Mouse (Mus musculus) CH12.LX (cell line): Measurements from ENCODE around the gene Fam205c. TPM values are rescaled to one million over a fixed set of nuclear protein-coding genes. Genes with fewer than 3 reads are reported as not detected.

Source experiments
- DNase-seq: peaks from one replicate; pipeline ENCODE4 v3.0.0-alpha.2; 2013; ENCODE audit errors: extremely low read depth
- H3K27ac ChIP-seq: 2 replicates; pipeline ENCODE4 v1.5.1; 2012; ENCODE audit warnings: low read depth, mild to moderate bottlenecking, control low read depth, moderate library complexity; ENCODE audit not compliant: insufficient read depth
- H3K27me3 ChIP-seq: replicated peaks from 2 replicates; pipeline ENCODE3; 2012; ENCODE audit warnings: inconsistent platforms
- H3K36me3 ChIP-seq, 2 experiments: replicated peaks in 1 of 2; 2 replicates each; pipeline versions ENCODE3 to v1.6.1; 2012; ENCODE audit warnings: inconsistent platforms in 1 of 2, low read length in 1 of 2, mild to moderate bottlenecking in 1 of 2, mixed read lengths in 1 of 2, moderate library complexity in 1 of 2; ENCODE audit not compliant: control insufficient read depth in 1 of 2, insufficient read depth in 1 of 2
- H3K4me1 ChIP-seq, 2 experiments: 2 replicates each; pipeline ENCODE4 v1.6.1; 2012; ENCODE audit warnings: inconsistent platforms in 1 of 2, moderate library complexity in 1 of 2; ENCODE audit not compliant: insufficient read depth in 2 of 2, control insufficient read depth in 1 of 2
- H3K4me2 ChIP-seq: 2 replicates; pipeline ENCODE4 v1.6.1; 2012; ENCODE audit warnings: low read depth, mild to moderate bottlenecking, control low read depth; ENCODE audit not compliant: poor library complexity, insufficient read depth, severe bottlenecking
- H3K4me3 ChIP-seq, 3 experiments: fragments of 150-350 bp in 1 of 3; sonication (generic) in 1 of 3; replicated peaks in 1 of 3; 2 replicates each; pipeline versions ENCODE3 to v1.5.1; 2011 to 2012; ENCODE audit warnings: low read depth in 2 of 3, low read length in 2 of 3, mild to moderate bottlenecking in 2 of 3, moderate library complexity in 2 of 3, control low read depth in 1 of 3, improper control_type of control experiment in 1 of 3, inconsistent platforms in 1 of 3, mixed read lengths in 1 of 3; ENCODE audit not compliant: poor library complexity in 1 of 3
- H3K79me2 ChIP-seq: replicated peaks from 2 replicates; pipeline ENCODE4 v1.6.1; 2012; ENCODE audit warnings: mild to moderate bottlenecking, moderate library complexity; ENCODE audit not compliant: control insufficient read depth, poor library complexity, insufficient read depth, severe bottlenecking; ENCODE audit errors: extremely low read depth
- H3K9ac ChIP-seq: 2 replicates; pipeline ENCODE4 v1.6.1; 2012; ENCODE audit warnings: low read depth, mild to moderate bottlenecking, control low read depth, moderate library complexity; ENCODE audit not compliant: insufficient read depth
- H3K9me3 ChIP-seq: replicated peaks from 2 replicates; pipeline ENCODE3; 2012; ENCODE audit warnings: low read length, inconsistent platforms, mixed read lengths
- BHLHE40 ChIP-seq: IDR thresholded peaks from 2 replicates; pipeline ENCODE4 v1.6.1; 2011; ENCODE audit warnings: mild to moderate bottlenecking, low read depth, low read length, improper control_type of control experiment
- CHD1 ChIP-seq: IDR thresholded peaks from 2 replicates; pipeline ENCODE4 v1.6.1; 2012; ENCODE audit warnings: low read depth, low read length, improper control_type of control experiment, inconsistent platforms
- CHD2 ChIP-seq: IDR thresholded peaks from 2 replicates; pipeline ENCODE4 v1.6.1; 2011; ENCODE audit warnings: low read length, improper control_type of control experiment
- CTCF ChIP-seq, 2 experiments: IDR thresholded peaks in 1 of 2; conservative IDR thresholded peaks in 1 of 2; 2 replicates each; pipeline ENCODE4 v1.5.1; 2011 to 2012; ENCODE audit warnings: low read depth in 2 of 2, low read length in 2 of 2, improper control_type of control experiment in 1 of 2, inconsistent platforms in 1 of 2, mild to moderate bottlenecking in 1 of 2, moderate library complexity in 1 of 2
- EP300 ChIP-seq: IDR thresholded peaks from 2 replicates; pipeline ENCODE4 v1.6.1; 2011; ENCODE audit warnings: low read length, improper control_type of control experiment
- GABPA ChIP-seq: IDR thresholded peaks from 2 replicates; pipeline ENCODE4 v1.6.1; 2012; ENCODE audit warnings: low read depth, low read length, improper control_type of control experiment, inconsistent platforms; ENCODE audit not compliant: insufficient replicate concordance
- MAZ ChIP-seq: IDR thresholded peaks from 2 replicates; pipeline ENCODE4 v1.6.1; 2012; ENCODE audit warnings: low read depth, mild to moderate bottlenecking, inconsistent platforms, low read length, improper control_type of control experiment, moderate library complexity
- MXI1 ChIP-seq: IDR thresholded peaks from 2 replicates; pipeline ENCODE4 v1.6.1; 2011; ENCODE audit warnings: mild to moderate bottlenecking, low read depth, low read length, improper control_type of control experiment
- MYC ChIP-seq: IDR thresholded peaks from 2 replicates; pipeline ENCODE4 v1.6.1; 2011; ENCODE audit warnings: low read depth, mild to moderate bottlenecking, improper control_type of control experiment, low read length
- NRF1 ChIP-seq: IDR thresholded peaks from 2 replicates; pipeline ENCODE4 v1.6.1; 2014; ENCODE audit warnings: low read depth, mild to moderate bottlenecking, inconsistent platforms, low read length, improper control_type of control experiment, moderate library complexity
- POLR2A ChIP-seq: IDR thresholded peaks from 2 replicates; pipeline ENCODE4 v1.6.1; 2011; ENCODE audit warnings: low read depth, mild to moderate bottlenecking, improper control_type of control experiment, low read length
- RAD21 ChIP-seq: IDR thresholded peaks from 2 replicates; pipeline ENCODE4 v1.6.1; 2011; ENCODE audit warnings: low read depth, mild to moderate bottlenecking, low read length, improper control_type of control experiment, moderate library complexity
- SIN3A ChIP-seq: IDR thresholded peaks from 2 replicates; pipeline ENCODE4 v1.6.1; 2012; ENCODE audit warnings: low read length, improper control_type of control experiment, inconsistent platforms
- SMC3 ChIP-seq: IDR thresholded peaks from 2 replicates; pipeline ENCODE4 v1.6.1; 2011; ENCODE audit warnings: low read depth, low read length, improper control_type of control experiment
- TBP ChIP-seq: conservative IDR thresholded peaks from 2 replicates; pipeline ENCODE4 v1.6.1; 2011; ENCODE audit warnings: low read depth, low read length, improper control_type of control experiment
- TCF12 ChIP-seq: IDR thresholded peaks from 2 replicates; pipeline ENCODE4 v1.6.1; 2014; ENCODE audit warnings: low read depth, mild to moderate bottlenecking, inconsistent platforms, low read length, improper control_type of control experiment
- UBTF ChIP-seq: IDR thresholded peaks from 2 replicates; pipeline ENCODE4 v1.6.1; 2012; ENCODE audit warnings: low read depth, mild to moderate bottlenecking, inconsistent platforms, low read length, improper control_type of control experiment, moderate library complexity
- USF1 ChIP-seq: IDR thresholded peaks from 2 replicates; pipeline ENCODE4 v1.6.1; 2014; ENCODE audit warnings: low read depth, mild to moderate bottlenecking, inconsistent platforms, low read length, improper control_type of control experiment
- ZC3H11A ChIP-seq: IDR thresholded peaks from 2 replicates; pipeline ENCODE4 v1.6.1; 2012; ENCODE audit warnings: low read depth, mild to moderate bottlenecking, inconsistent platforms, low read length, improper control_type of control experiment
- ZKSCAN1 ChIP-seq: IDR thresholded peaks from 2 replicates; pipeline ENCODE4 v1.6.1; 2012; ENCODE audit warnings: low read depth, inconsistent platforms, low read length, improper control_type of control experiment, borderline replicate concordance
- dilution Hi-C: fragments of 300-500 bp; cut with MboI; formaldehyde crosslinking; loops from 2 replicates; pipeline ENCODE4 v1.14.3; 2020; ENCODE audit warnings: low sequenced_read_pairs; ENCODE audit not compliant: extremely low pct_unique_long_range_greater_than_20kb, extremely low pct_ligation_motif_present
- in situ Hi-C: fragments of 300-500 bp; cut with MboI; formaldehyde crosslinking; loops from 3 replicates; pipeline ENCODE4 v1.14.3; 2019; ENCODE audit warnings: low sequenced_read_pairs, low pct_ligation_motif_present, low pct_unique_long_range_greater_than_20kb, mixed read lengths
- polyA plus RNA-seq: library from polyadenylated mRNA; unstranded; fragments of >175 nt; gene quantifications from 2 replicates; pipeline ENCODE4 v1.2.1, GENCODE M21; 2012; ENCODE audit warnings: low read depth; ENCODE audit not compliant: insufficient read length
- total RNA-seq, 2 experiments: library from RNA; depleted of rRNA; stranded (reverse); fragments of 300-350 nt in 1 of 2; fragments of >200 nt in 1 of 2; gene quantifications; 2 replicates each; pipeline ENCODE4 v1.2.3; 2012 to 2014

The Fam205c gene
- total and polyA plus RNA-seq, 3 experiments, result not detected

DNA sequence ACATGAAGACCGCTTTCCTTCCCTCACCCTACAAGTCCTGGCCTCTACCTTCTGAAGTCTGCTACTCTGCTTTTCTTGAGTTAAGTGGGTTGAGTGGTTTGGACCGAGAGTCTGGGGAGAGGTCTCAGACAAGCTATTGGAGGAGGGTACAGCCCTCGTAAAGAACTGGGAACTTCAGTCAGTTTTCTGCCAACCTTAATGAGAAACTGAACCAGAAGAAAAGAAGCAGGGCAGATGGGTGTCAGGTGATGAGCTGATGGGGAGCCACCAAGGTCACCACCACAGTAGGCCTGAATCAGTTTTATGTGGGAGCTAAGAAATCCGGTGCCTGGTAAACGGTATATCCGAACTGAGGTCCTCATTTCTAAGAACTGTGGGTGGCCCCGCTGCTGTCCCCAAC, 1.9 kb downstream of the Fam205c start:
- dilution Hi-C loops (no loop called here), in situ Hi-C loops (loop anchor here (5.0 kb wide), 1 partner anchor 90 kb away; no protein-coding TSS in a partner anchor)
- Histone ChIP-seq H3K4me3 (no peak overlapping the region), H3K27me3 (peaks cover 28% of the 10 kb centered on the region), H3K4me1 (no peaks in the 10 kb centered on the region), H3K4me2 (no peak overlapping the region), H3K9ac (no peak overlapping the region), H3K27ac (no peak overlapping the region), H3K36me3 (no peaks in the 10 kb centered on the region), H3K9me3 (no peaks in the 10 kb centered on the region), H3K79me2 (no peaks in the 10 kb centered on the region)
- no peak for TF ChIP-seq BHLHE40
- no peak for TF ChIP-seq USF1
- TF ChIP-seq EP300, result no peak
- no peak for DNase-seq

DNA sequence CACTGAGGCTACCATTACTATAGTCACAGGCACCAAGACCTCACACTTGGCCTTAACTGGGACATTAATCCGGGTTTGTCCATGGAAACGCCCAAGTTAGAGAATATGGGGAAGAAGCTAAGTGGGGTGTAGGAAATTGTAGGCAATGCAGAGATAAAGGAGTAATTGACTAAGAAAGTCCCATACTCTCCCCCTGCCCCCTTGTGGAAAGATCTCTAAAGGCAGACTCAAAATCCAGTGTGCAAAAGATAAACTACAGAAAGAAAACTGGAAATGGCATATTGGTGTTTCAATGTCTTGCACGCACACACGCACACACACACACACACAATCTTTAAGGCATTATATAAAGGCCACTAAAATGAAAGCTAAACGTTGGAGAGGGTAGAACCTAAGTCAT, 3.3 kb downstream of the Fam205c start:
- DNase-seq, result no peak
- Histone ChIP-seq H3K4me2 (no peak overlapping the region), H3K27me3 (peaks cover 31% of the 10 kb centered on the region), H3K9ac (no peak overlapping the region), H3K36me3 (no peaks in the 10 kb centered on the region), H3K79me2 (no peaks in the 10 kb centered on the region), H3K4me1 (no peaks in the 10 kb centered on the region), H3K27ac (no peak overlapping the region), H3K4me3 (no peak overlapping the region), H3K9me3 (no peaks in the 10 kb centered on the region)
- TF ChIP-seq SMC3 (peak; percentile 54), CHD1 (no peak), GABPA (no peak), TBP (no peak), MXI1 (no peak), ZC3H11A (no peak), ZKSCAN1 (no peak), POLR2A (no peak), NRF1 (no peak), CHD2 (no peak), CTCF (conservative IDR thresholded peaks at IDR 0.05 in 1 of 2, IDR thresholded peaks at IDR 0.05 in 1 of 2; ENCODE audit: low read depth in 2 of 2, low read length in 2 of 2) (peak in 1 of 2 experiments; percentile 51; a peak in 2 of 4 replicates), SIN3A (no peak), MAZ (no peak), UBTF (no peak), TCF12 (no peak), MYC (no peak), RAD21 (peak; percentile 26)
- in situ Hi-C loops, result loop anchor here (5.0 kb wide), 1 partner anchor 92 kb away; no protein-coding TSS in a partner anchor
- dilution Hi-C loops, result no loop called here
